Mouse (Mus musculus) kidney, embryonic 16.5 days (tissue): ENCODE measurements around the gene Tsfm. TPM values are rescaled to one million over a fixed set of nuclear protein-coding genes. Genes with fewer than 3 reads are reported as not detected.

ENCODE experiments used
- ATAC-seq: fragments of 200-750 bp; cut with Nextera tagmentation; 2 replicates; pipeline ENCODE4 v1.8.0; 2017; ENCODE audit warnings: moderate TSS enrichment; ENCODE audit not compliant: low FRiP score, low TSS enrichment
- H3K27ac ChIP-seq: fragments of 300-500 bp; sonication (generic); 2 replicates; pipeline ENCODE4 v1.5.1; 2014; ENCODE audit warnings: low read length
- H3K27me3 ChIP-seq: fragments of 300-500 bp; sonication (generic); 2 replicates; pipeline ENCODE4 v1.6.1; 2014; ENCODE audit warnings: low read length, control low read depth, mixed read lengths; ENCODE audit not compliant: insufficient read depth
- H3K36me3 ChIP-seq: fragments of 300-500 bp; sonication (generic); 2 replicates; pipeline ENCODE4 v1.6.1; 2014; ENCODE audit warnings: low read length, control low read depth, mixed read lengths; ENCODE audit not compliant: insufficient read depth
- H3K4me1 ChIP-seq: fragments of 300-500 bp; sonication (generic); 2 replicates; pipeline ENCODE4 v1.6.1; 2014; ENCODE audit warnings: low read length, control low read depth, mixed read lengths; ENCODE audit not compliant: insufficient read depth
- H3K4me2 ChIP-seq: fragments of 300-500 bp; sonication (generic); replicated peaks from 2 replicates; pipeline ENCODE4 v1.6.1; 2014; ENCODE audit warnings: low read depth, low read length
- H3K4me3 ChIP-seq: fragments of 300-500 bp; sonication (generic); 2 replicates; pipeline ENCODE4 v1.5.1; 2014; ENCODE audit warnings: mild to moderate bottlenecking, low read length
- H3K9ac ChIP-seq: fragments of 300-500 bp; sonication (generic); replicated peaks from 2 replicates; pipeline ENCODE4 v1.6.1; 2014; ENCODE audit warnings: low read length
- H3K9me3 ChIP-seq: fragments of 300-500 bp; sonication (generic); 2 replicates; pipeline ENCODE4 v1.6.1; 2016; ENCODE audit warnings: low read length, control low read depth
- WGBS: fragments of 180-500 bp; shearing (Covaris S2); extraction: QIAGEN DNeasy Blood & Tissue Kit; methylation state at CpG from one replicate; pipeline ENCODE4 v1.1.7; 2014; 5-methylcytosine and 5-hydroxymethylcytosine counted together
- polyA plus RNA-seq: library from polyadenylated mRNA; unstranded; fragments of >200 nt; fragmentation: Nextera tagmentation; extraction: Ambion mirVana; gene quantifications from 2 replicates; pipeline ENCODE4 v1.2.1, GENCODE M21; 2015

Tsfm gene
- polyA plus RNA-seq, 1 experiment from 2014 or later, result 102 TPM

- H3K36me3 ChIP-seq, result peaks cover 4% of the 10 kb centered on the region; the same call in 1 of the 2 replicates
- H3K9me3 ChIP-seq, result no peaks in the 10 kb centered on the region
Observed at GRCm38 (mm10) chr10:127017071-127017470, 13.6 kb downstream of the Tsfm start.

GRCm38 (mm10) chr10:127016488-127016887 is 14.2 kb downstream of the Tsfm start:
- peak; percentile 47 for ATAC-seq
- H3K4me2 ChIP-seq, result no peak overlapping the region
- no peaks in the 10 kb centered on the region for H3K27me3 ChIP-seq
- H3K4me3 ChIP-seq, result no peak overlapping the region
- H3K36me3 ChIP-seq, result no peaks in the 10 kb centered on the region
- H3K4me1 ChIP-seq, result no peaks in the 10 kb centered on the region
- H3K9ac ChIP-seq, result no peak overlapping the region
- H3K9me3 ChIP-seq, result no peaks in the 10 kb centered on the region
- 59% methylated on average over 5 of the region's 5 CpGs for WGBS
- H3K27ac ChIP-seq, result no peak overlapping the region

More at GRCm38 (mm10) chr10:127017071-127017470, 13.6 kb downstream of the Tsfm start:
- H3K4me2 ChIP-seq, result no peak overlapping the region
- H3K27ac ChIP-seq, result no peak overlapping the region
- H3K9ac ChIP-seq, result no peak overlapping the region
- H3K4me3 ChIP-seq, result no peak overlapping the region
- no peaks in the 10 kb centered on the region for H3K27me3 ChIP-seq
- ATAC-seq, result no peak
- no peaks in the 10 kb centered on the region for H3K4me1 ChIP-seq
- WGBS, result 0% methylated on average over 2 of the region's 2 CpGs

DNA sequence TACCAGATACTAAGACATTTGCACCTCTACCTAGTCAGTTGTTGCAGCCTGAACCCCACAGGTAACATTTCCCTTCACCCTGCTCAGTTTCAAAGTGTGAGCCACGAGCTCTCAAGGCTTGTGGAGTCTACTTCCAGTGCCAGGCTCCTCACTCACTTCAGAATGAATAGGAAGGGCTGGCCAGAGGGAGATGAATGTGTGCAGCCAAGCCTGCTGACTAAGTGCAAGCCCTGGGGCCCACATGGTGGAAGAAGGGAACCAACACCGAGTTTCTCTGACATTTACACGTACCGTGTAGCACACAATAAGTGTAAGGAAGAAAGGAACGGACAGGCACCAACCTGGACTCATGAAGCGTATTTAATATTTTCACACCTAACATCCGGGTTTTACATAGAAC is 26.8 kb downstream of the Tsfm start:
- Histone ChIP-seq H3K9ac (no peak overlapping the region), H3K27ac (no peak overlapping the region), H3K9me3 (no peaks in the 10 kb centered on the region), H3K36me3 (peaks cover 14% of the 10 kb centered on the region; the same call in 1 of the 2 replicates), H3K27me3 (no peaks in the 10 kb centered on the region), H3K4me1 (no peaks in the 10 kb centered on the region), H3K4me3 (no peak overlapping the region), H3K4me2 (no peak overlapping the region)
- WGBS, result 78% methylated on average over 7 of the region's 7 CpGs
- ATAC-seq, result no peak

DNA sequence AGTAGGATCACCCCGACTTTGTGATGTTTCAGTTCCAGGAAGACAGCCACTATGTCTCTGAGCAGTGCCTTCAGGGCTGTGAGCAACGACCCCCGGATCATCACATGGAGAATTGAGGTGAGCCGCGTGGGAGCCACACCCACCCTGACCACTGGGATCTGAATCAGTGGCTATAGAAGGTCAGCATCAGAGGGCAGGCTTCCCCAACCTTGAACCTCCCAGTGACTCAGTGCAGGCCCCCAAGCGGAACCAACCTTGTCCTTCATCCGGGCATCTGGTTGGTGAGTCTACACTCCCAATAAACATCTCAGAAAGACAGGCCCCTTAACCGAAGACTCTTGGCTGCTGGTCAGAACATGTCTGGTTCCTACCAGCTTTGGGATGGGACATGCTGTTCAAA is 27.3 kb downstream of the Tsfm start:
- Histone ChIP-seq H3K4me2 (no peak overlapping the region), H3K9ac (no peak overlapping the region), H3K27ac (no peak overlapping the region), H3K27me3 (no peaks in the 10 kb centered on the region), H3K4me1 (no peaks in the 10 kb centered on the region), H3K9me3 (no peaks in the 10 kb centered on the region), H3K4me3 (no peak overlapping the region), H3K36me3 (peaks cover 18% of the 10 kb centered on the region)
- 70% methylated on average over 8 of the region's 8 CpGs for WGBS
- no peak for ATAC-seq

DNA sequence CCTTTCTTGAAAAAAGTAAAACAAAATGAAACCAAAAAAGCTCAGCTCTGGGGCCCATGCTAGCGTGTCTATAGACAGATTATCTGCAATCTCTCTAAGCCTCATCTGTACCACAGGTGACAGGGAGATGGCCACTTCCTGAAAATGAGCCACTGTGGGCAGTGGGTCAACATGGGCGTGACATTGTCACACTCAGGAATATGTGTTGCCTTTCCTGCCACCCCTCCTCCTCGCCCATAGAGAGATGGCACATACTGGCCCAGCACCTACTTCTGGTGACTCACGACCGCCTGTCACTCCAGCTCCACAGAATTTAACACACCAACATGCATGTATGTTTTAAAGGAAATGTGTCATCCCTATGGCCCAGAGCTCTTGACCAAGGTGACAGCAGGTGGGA is 27.9 kb downstream of the Tsfm start:
- Histone ChIP-seq H3K36me3 (peaks cover 24% of the 10 kb centered on the region), H3K27ac (no peak overlapping the region), H3K4me2 (no peak overlapping the region), H3K9ac (no peak overlapping the region), H3K9me3 (no peaks in the 10 kb centered on the region), H3K4me3 (no peak overlapping the region), H3K4me1 (no peaks in the 10 kb centered on the region), H3K27me3 (no peaks in the 10 kb centered on the region)
- 84% methylated on average over 5 of the region's 5 CpGs for WGBS
- no peak for ATAC-seq

DNA sequence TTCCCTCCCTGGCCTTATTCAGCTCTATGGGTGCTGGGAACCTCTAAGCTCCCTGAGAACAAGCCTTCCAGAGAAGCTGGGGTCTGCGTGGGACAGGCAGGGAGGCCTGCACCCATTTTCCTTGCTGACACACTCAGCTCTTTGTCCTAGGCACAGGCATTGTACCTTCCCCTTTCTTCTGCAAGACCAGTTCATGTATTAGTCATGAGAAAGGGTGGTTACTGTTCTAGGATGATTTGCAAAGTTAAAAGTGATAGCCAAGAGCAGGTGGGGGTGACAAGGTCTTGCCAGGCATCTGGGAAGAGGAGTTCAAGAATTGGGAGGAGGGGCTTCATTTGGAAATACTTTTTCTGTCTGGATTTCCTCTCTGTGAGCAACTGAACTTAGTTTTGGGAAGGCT is 28.6 kb downstream of the Tsfm start:
- H3K4me2 ChIP-seq, result no peak overlapping the region
- H3K27ac ChIP-seq, result no peak overlapping the region
- no peak for ATAC-seq
- H3K36me3 ChIP-seq, result peaks cover 30% of the 10 kb centered on the region
- H3K4me1 ChIP-seq, result no peaks in the 10 kb centered on the region
- no peak overlapping the region for H3K9ac ChIP-seq
- WGBS, result 95% methylated on average over 1 of the region's 1 CpGs
- no peaks in the 10 kb centered on the region for H3K27me3 ChIP-seq
- H3K9me3 ChIP-seq, result no peaks in the 10 kb centered on the region
- H3K4me3 ChIP-seq, result no peak overlapping the region

GRCm38 (mm10) chr10:127001297-127001696 is 29.3 kb downstream of the Tsfm start:
- no peak overlapping the region for H3K27ac ChIP-seq
- ATAC-seq, result no peak
- no peak overlapping the region for H3K4me3 ChIP-seq
- H3K9me3 ChIP-seq, result no peaks in the 10 kb centered on the region
- peaks cover 30% of the 10 kb centered on the region for H3K36me3 ChIP-seq
- H3K4me2 ChIP-seq, result no peak overlapping the region
- no peaks in the 10 kb centered on the region for H3K4me1 ChIP-seq
- H3K9ac ChIP-seq, result no peak overlapping the region
- 85% methylated on average over 9 of the region's 9 CpGs for WGBS
- H3K27me3 ChIP-seq, result no peaks in the 10 kb centered on the region

GRCm38 (mm10) chr10:127000529-127000928 is 30.1 kb downstream of the Tsfm start, which contains the start of gene Avil:
Avil (plus strand) TSS chr10:127000709.
- H3K4me3 ChIP-seq, result no peak within 1 kb of the TSS
- H3K36me3 ChIP-seq, result peaks cover 38% of the 10 kb centered on the region
- no peak within 1 kb of the TSS for H3K9ac ChIP-seq
- H3K4me2 ChIP-seq, result no peak within 1 kb of the TSS
- no peak for ATAC-seq
- no peak within 1 kb of the TSS for H3K27ac ChIP-seq
- H3K9me3 ChIP-seq, result no peaks in the 10 kb centered on the region
- 89% methylated on average over 5 of the region's 5 CpGs for WGBS
- no peaks in the 10 kb centered on the region for H3K4me1 ChIP-seq
- no peaks in the 10 kb centered on the region for H3K27me3 ChIP-seq

GRCm38 (mm10) chr10:126997340-126998113 is 33.1 kb downstream of the Tsfm start:
- no peaks in the 10 kb centered on the region for H3K4me1 ChIP-seq
- H3K27ac ChIP-seq, result no peak overlapping the region
- ATAC-seq, result peak; percentile 10; the same call in 1 of the 2 replicates
- no peak overlapping the region for H3K9ac ChIP-seq
- no peaks in the 10 kb centered on the region for H3K27me3 ChIP-seq
- no peak overlapping the region for H3K4me3 ChIP-seq
- no peak overlapping the region for H3K4me2 ChIP-seq
- H3K36me3 ChIP-seq, result peaks cover 68% of the 10 kb centered on the region
- WGBS, result 62% methylated on average over 13 of the region's 13 CpGs
- no peaks in the 10 kb centered on the region for H3K9me3 ChIP-seq

DNA sequence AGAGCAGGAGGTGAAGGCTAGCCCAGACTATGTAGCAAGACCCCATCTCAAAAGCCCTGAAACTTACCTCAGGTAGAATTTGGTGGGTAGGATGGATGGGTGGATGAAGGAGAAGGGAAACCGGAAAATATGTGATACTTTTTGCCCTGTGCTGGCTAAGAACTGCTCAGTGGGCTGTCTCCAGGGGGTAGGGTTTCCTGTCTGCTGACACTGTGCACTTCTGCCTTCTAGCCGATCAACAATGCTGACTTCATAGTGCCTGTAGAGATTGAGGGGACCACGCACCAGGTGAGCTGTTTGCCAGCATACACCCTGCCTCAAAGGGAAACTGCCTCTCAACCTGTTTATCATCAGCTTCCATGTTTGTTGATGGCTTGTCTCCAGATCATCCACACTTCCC is 37.0 kb downstream of the Tsfm start:
- H3K27ac ChIP-seq, result no peak overlapping the region
- H3K9ac ChIP-seq, result no peak overlapping the region
- peaks cover 62% of the 10 kb centered on the region for H3K36me3 ChIP-seq
- peaks cover 16% of the 10 kb centered on the region for H3K4me1 ChIP-seq
- H3K27me3 ChIP-seq, result no peaks in the 10 kb centered on the region
- H3K4me2 ChIP-seq, result no peak overlapping the region
- 89% methylated on average over 3 of the region's 3 CpGs for WGBS
- no peak overlapping the region for H3K4me3 ChIP-seq
- ATAC-seq, result no peak
- H3K9me3 ChIP-seq, result no peaks in the 10 kb centered on the region
